15 mouse cellular contexts compared by ENCODE assay signal in the genomic region with DNA sequence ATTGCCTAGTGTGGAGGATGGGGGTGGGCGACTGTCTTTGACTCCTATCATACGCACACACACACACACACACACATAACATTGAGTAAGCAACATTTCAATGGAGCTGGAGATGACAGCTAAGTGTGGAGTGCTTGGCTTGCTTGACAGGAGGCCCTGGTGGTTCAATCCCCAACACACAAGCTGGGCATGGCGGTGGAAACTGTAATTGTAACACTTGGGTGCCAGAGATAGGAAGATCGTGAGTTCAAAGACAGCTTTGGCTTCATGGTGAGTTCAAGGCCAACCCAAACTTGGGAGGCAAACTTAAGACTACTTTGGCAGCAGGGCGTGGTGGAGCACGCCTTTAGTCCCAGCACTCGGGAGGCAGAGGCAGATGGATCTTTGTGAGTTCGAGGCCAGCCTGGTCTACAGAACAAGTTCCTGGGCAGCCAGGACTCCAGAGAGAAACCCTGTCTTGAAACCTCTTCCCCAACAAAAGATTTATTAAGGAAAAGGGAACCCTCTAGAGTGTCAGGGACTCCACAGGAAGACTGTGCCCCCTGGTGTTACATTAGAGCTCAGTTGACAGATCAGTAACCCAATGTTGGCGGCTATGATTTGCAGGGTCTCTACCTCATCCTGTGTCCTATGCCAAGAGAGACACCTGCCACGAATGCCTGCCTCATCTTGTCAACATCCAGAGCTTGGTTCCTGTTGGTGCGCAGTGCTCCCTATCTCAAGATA. TPM values are rescaled to one million over a fixed set of nuclear protein-coding genes. Genes with fewer than 3 reads are reported as not detected.
DNase-seq lines count a peak whose midpoint lies in the region; ATAC-seq and TF ChIP-seq lines count a peak whose summit lies in the region.
"Had no signal": no experiment of that assay in that cellular context is flagged by ENCODE, and none has a peak within 500 bp of the region (broad histone marks: within the 10 kb centered on the region; RNA-seq: fewer than 3 reads in every experiment).

No protein-coding gene starts in this region.

- no peak overlapping the region for H3K27ac ChIP-seq in kidney, adult 2 months (ENCODE audit: insufficient read depth, low read depth, low read length)
- no peak overlapping the region for H3K27ac ChIP-seq in kidney, embryonic 16.5 days (ENCODE audit: low read length)
- H3K27ac ChIP-seq: embryonic facial prominence, embryonic 13.5 days; forebrain, embryonic 10.5 days; macrophage; neural tube, embryonic 12.5 days had no signal

- H3K4me1 ChIP-seq in kidney, adult 2 months (ENCODE audit: control insufficient read depth, insufficient read depth, low read length): peaks cover 5% of the 10 kb centered on the region; the same call in 1 of the 2 replicates
- peaks cover 17% of the 10 kb centered on the region for H3K4me1 ChIP-seq in kidney, embryonic 16.5 days (ENCODE audit: insufficient read depth, low read length)

- no peak for TF ChIP-seq CTCF in kidney, adult 2 months (conservative IDR thresholded peaks at IDR 0.05; ENCODE audit: insufficient read depth, insufficient read length, low read depth, low read length)

- DNase-seq in kidney, adult 2 months: peak; percentile 28
- DNase-seq in lung, postnatal 14 days: peak; percentile 29
- no peak for DNase-seq in lung, postnatal 25 days (ENCODE audit: low spot score)
- DNase-seq in ES-CJ7 (ENCODE audit: low read depth, low spot score): peak; percentile 76
- peak; percentile 83 for DNase-seq in adipocyte (ENCODE audit: low spot score)
- DNase-seq in testis, postnatal 14 days (ENCODE audit: low spot score): no peak
- DNase-seq: adrenal gland, postnatal 14 days; heart, postnatal 4 days had no signal

- H3K9me3 ChIP-seq in kidney, embryonic 16.5 days (ENCODE audit: low read length): no peaks in the 10 kb centered on the region
- H3K9me3 ChIP-seq: embryonic facial prominence, embryonic 13.5 days; forebrain, embryonic 10.5 days; neural tube, embryonic 12.5 days had no signal

- H3K9ac ChIP-seq in kidney, embryonic 16.5 days (replicated peaks; ENCODE audit: low read length): no peak overlapping the region
- H3K9ac ChIP-seq: embryonic facial prominence, embryonic 13.5 days; neural tube, embryonic 12.5 days had no signal

- no peak overlapping the region for H3K4me2 ChIP-seq in kidney, embryonic 16.5 days (replicated peaks; ENCODE audit: low read depth, low read length)
- H3K4me2 ChIP-seq: embryonic facial prominence, embryonic 13.5 days; heart, embryonic 11.5 days; neural tube, embryonic 12.5 days had no signal

- 90% methylated on average over 11 of the region's 11 CpGs for WGBS in kidney, adult 2 months
- WGBS in kidney, embryonic 16.5 days: 95% methylated on average over 11 of the region's 11 CpGs

- H3K27me3 ChIP-seq in kidney, adult 2 months (replicated peaks; ENCODE audit: control insufficient read depth, insufficient read depth, low read length): no peaks in the 10 kb centered on the region
- no peaks in the 10 kb centered on the region for H3K27me3 ChIP-seq in kidney, embryonic 16.5 days (ENCODE audit: insufficient read depth, low read length)
- H3K27me3 ChIP-seq: embryonic facial prominence, embryonic 13.5 days; neural tube, embryonic 12.5 days had no signal

- no peaks in the 10 kb centered on the region for H3K36me3 ChIP-seq in kidney, adult 2 months (ENCODE audit: control insufficient read depth, insufficient read depth, low read length)
- peaks cover 33% of the 10 kb centered on the region for H3K36me3 ChIP-seq in kidney, embryonic 16.5 days (ENCODE audit: insufficient read depth, low read length)

- H3K4me3 ChIP-seq in kidney, adult 2 months (ENCODE audit: insufficient read depth, low read depth, low read length): no peak overlapping the region
- no peak overlapping the region for H3K4me3 ChIP-seq in kidney, embryonic 16.5 days (ENCODE audit: low read length)
- H3K4me3 ChIP-seq: embryonic facial prominence, embryonic 13.5 days; forebrain, embryonic 10.5 days; neural tube, embryonic 12.5 days had no signal

- ATAC-seq in kidney, embryonic 16.5 days (ENCODE audit: low FRiP score, low TSS enrichment): no peak
- ATAC-seq: inflammation-experienced regulatory T-cells, adult 6 months had no signal

- no peak for TF ChIP-seq POLR2A in kidney, adult 2 months (IDR thresholded peaks at IDR 0.05; ENCODE audit: low read depth, low read length)

RNA-seq across cellular contexts. Expression of gene Pex6, which starts 3.7 kb away (rescaled TPM):
- polyA plus RNA-seq in kidney, adult 2 months (2012; rRNA removed): 68.2 and 84.1 TPM in 2 replicates
- 26.8 and 27.4 TPM in 2 replicates for polyA plus RNA-seq in kidney, embryonic 16.5 days (2015; fragmentation: Nextera tagmentation; extraction: Ambion mirVana)

RNA-seq across cellular contexts. Expression of gene Ppp2r5d, which starts 10.0 kb away (rescaled TPM):
- 37.2 and 38.9 TPM in 2 replicates for polyA plus RNA-seq in kidney, adult 2 months (2012; rRNA removed)
- 110 and 112 TPM in 2 replicates for polyA plus RNA-seq in kidney, embryonic 16.5 days (2015; fragmentation: Nextera tagmentation; extraction: Ambion mirVana)

RNA-seq across cellular contexts. Expression of gene Gnmt, which starts 14.0 kb away (rescaled TPM):
- 54.3 and 59.7 TPM in 2 replicates for polyA plus RNA-seq in kidney, adult 2 months (2012; rRNA removed)
- polyA plus RNA-seq in kidney, embryonic 16.5 days (2015; fragmentation: Nextera tagmentation; extraction: Ambion mirVana): 2.4 and 2.7 TPM in 2 replicates
- polyA plus RNA-seq: macrophage had no signal

RNA-seq across cellular contexts. Expression of gene Klhdc3, which starts 34.2 kb away (rescaled TPM):
- polyA plus RNA-seq in kidney, adult 2 months (2012; rRNA removed): 88.6 and 90.6 TPM in 2 replicates
- 137 and 141 TPM in 2 replicates for polyA plus RNA-seq in kidney, embryonic 16.5 days (2015; fragmentation: Nextera tagmentation; extraction: Ambion mirVana)

RNA-seq across cellular contexts. Expression of gene Mea1, which starts 36.3 kb away (rescaled TPM):
- polyA plus RNA-seq in kidney, adult 2 months (2012; rRNA removed): 89.2 and 99.3 TPM in 2 replicates
- polyA plus RNA-seq in kidney, embryonic 16.5 days (2015; fragmentation: Nextera tagmentation; extraction: Ambion mirVana): 162 and 172 TPM in 2 replicates

Comparison
In these comparisons a context has a peak if more than half of its experiments do, and no peak if none do; other contexts are left out.
1. DNase-seq: peak in kidney, adult 2 months (single experiment), lung, postnatal 14 days (single experiment), ES-CJ7 (single experiment) and adipocyte (single experiment); none in lung, postnatal 25 days (single experiment) and testis, postnatal 14 days (single experiment).
2. RNA of gene Gnmt, which starts 14.0 kb away (polyA plus RNA-seq): 54.3 to 59.7 TPM in kidney, adult 2 months; 2.4 to 2.7 TPM in kidney, embryonic 16.5 days; every median in the first group is over 10 times any median in the second.